Mouse (Mus musculus) heart, postnatal 0 days (tissue): ENCODE results near the gene Hoga1.

Experiments
- CTCF ChIP-seq: IDR thresholded peaks from 2 replicates; pipeline ENCODE4 v1.5.1; 2016; ENCODE audit warnings: antibody characterized with exemption, control low read depth, low read depth
- EP300 ChIP-seq: IDR thresholded peaks from 2 replicates; pipeline ENCODE4 v1.6.1; 2016; ENCODE audit warnings: antibody characterized with exemption, low read depth

DNA sequence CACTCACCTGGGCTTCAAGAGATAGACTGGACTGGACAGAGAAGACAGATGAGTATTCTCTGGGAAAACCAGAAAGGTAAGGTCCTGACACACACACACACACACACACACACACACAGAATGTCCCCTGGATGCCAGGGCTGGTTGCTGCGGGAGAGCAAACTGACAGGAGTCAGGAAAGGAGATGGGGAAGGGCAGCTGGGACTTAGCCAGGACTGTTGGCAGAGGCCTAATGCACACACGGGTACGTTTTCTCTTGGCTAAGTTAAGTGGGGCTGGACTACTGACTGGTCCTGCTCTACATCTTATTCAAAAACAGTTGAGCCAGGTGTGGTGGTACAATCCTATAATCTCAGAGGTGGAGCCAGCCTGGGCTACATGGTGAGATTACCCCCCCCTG, 9.1 kb upstream of the Hoga1 start:
- TF ChIP-seq CTCF, result no peak
- no peak for TF ChIP-seq EP300
